Mouse (Mus musculus) liver, adult 2 months (tissue): ENCODE measurements around the gene Cdca8.

Experiments used
- CTCF ChIP-seq: fragments of 200-500 bp; IDR thresholded peaks from 2 replicates; pipeline ENCODE4 v1.5.1; 2011; ENCODE audit warnings: low read depth, low read length, control low read depth
- POLR2A ChIP-seq: fragments of 200-500 bp; IDR thresholded peaks from 2 replicates; pipeline ENCODE4 v1.6.1; 2011; ENCODE audit warnings: low read length, control low read depth; ENCODE audit not compliant: insufficient read depth; ENCODE audit errors: extremely low read depth

GRCm38 (mm10) chr4:124957284-124957683 lies 18.2 kb upstream of the Cdca8 start:
- TF ChIP-seq CTCF (no peak), POLR2A (no peak)
